Mouse (Mus musculus) T-helper 1 cell (primary cell): Measurements from ENCODE around the gene Asns.

ENCODE experiments used
- in situ Hi-C: fragments of 300-600 bp; cut with MboI, MseI; formaldehyde crosslinking; loops from one replicate; pipeline ENCODE4 v1.15.1; 2025; ENCODE audit warnings: high pct_unique_total_duplicates

The Asns gene

GRCm38 (mm10) chr6:7692884-7693585 is at the start of gene Asns:
TSS of gene Asns (minus strand) at chr6:7693254.
- in situ Hi-C loops: no loop called here

DNA sequence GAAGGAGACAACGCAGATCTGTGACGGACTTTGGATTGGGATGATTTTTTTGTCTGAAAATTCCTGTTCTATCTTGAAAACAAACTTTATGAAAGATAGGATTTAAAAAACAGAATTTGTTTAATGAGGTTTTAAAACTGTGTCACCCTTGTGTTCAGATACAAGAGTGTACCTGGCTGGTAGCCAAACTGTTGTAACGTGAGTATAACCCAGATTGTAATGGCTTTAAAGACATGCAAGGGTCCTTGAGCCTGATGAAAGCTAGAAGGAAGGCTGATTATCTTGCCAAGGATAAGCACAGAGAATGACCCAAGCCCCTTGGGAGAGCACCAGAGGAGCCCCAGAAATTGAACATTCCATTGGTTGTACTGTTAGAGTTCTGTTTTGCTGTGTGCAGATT is 48.7 kb upstream of the Asns start:
- in situ Hi-C loops: no loop called here

DNA sequence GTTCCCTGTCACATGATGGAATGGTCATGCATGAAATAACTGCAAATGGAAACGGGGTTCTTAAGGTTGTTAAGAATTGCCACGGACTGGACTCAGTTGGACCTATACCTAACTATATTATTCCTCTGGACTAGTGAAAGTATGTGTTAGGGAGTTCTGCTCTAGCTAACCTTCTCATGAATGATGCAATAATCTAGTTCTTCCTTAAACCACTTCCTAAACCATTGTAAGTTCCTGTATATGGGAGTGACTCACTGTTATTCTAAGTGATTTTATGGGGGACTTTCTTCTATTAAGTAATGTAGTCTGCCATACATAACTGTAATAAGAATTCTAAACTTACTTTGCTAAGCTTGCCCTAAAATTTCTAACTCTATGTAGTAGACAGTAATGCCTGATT is 44.8 kb upstream of the Asns start:
- in situ Hi-C loops: loop anchor here (5.0 to 10.0 kb wide), 2 partner anchors 244 to 347 kb away; no protein-coding TSS in a partner anchor

GRCm38 (mm10) chr6:7732754-7733708 is 40.0 kb upstream of the Asns start:
- in situ Hi-C loops: loop anchor here (10.0 kb wide), 1 partner anchor 352 kb away; no protein-coding TSS in a partner anchor

- in situ Hi-C loops: loop anchor here (10.0 kb wide), 1 partner anchor 353 kb away; no protein-coding TSS in a partner anchor
Measured at GRCm38 (mm10) chr6:7732097-7732496, 39.0 kb upstream of the Asns start.

GRCm38 (mm10) chr6:7729128-7729527 is 36.1 kb upstream of the Asns start:
- in situ Hi-C loops: no loop called here

GRCm38 (mm10) chr6:7728241-7728640 is 35.2 kb upstream of the Asns start:
- in situ Hi-C loops: no loop called here

- in situ Hi-C loops: no loop called here
Measured at GRCm38 (mm10) chr6:7716236-7716635, 23.2 kb upstream of the Asns start.

DNA sequence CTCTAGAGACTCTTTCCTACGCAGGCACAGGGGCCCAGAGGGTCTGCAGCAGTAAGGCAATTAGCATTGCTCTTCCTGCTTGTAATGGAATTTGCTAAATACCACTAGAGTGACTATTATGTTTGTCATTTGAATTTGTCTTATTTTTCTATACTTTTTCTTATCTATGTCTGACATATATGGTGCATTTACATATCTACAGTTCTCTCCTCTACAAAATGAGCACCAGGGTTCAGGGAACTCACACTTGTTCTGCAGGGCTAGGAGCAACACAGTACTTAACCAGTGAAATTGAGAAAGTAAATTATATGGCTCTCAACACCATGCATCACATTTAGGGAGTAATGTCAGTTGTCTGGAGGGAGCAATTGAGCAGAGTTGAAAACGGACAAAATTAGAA is 21.2 kb upstream of the Asns start:
- in situ Hi-C loops: no loop called here

- in situ Hi-C loops: no loop called here
Measured at GRCm38 (mm10) chr6:7711837-7712330, 18.8 kb upstream of the Asns start.

DNA sequence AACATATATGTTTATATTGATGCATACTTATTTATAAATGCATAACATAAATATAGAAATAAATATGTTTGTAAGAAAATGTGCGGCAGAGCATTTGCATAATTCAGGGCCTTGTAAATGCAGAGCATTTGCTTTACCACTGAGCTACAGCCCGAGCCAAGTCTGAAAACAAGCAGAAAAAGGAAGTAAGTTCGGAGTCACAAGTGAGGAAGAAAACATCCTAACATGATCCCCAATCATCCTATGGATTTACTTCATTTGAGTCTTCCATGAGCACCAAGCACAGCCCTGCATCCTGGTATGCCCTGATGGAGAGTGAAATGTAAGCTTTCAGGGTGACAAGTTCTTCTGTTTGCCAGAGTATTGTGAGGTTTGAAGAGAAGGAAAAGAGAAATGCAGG is 15.2 kb upstream of the Asns start:
- in situ Hi-C loops: no loop called here

- in situ Hi-C loops: no loop called here
Measured at GRCm38 (mm10) chr6:7706796-7707195, 13.7 kb upstream of the Asns start.

GRCm38 (mm10) chr6:7697999-7698699 is 5.1 kb upstream of the Asns start:
- in situ Hi-C loops: no loop called here

- in situ Hi-C loops: no loop called here
Measured at GRCm38 (mm10) chr6:7697077-7697643, 4.1 kb upstream of the Asns start.

GRCm38 (mm10) chr6:7696641-7697040 is 3.6 kb upstream of the Asns start:
- in situ Hi-C loops: no loop called here

- in situ Hi-C loops: no loop called here
Measured at GRCm38 (mm10) chr6:7695901-7696300, 2.8 kb upstream of the Asns start.

- in situ Hi-C loops: no loop called here
Measured at GRCm38 (mm10) chr6:7693666-7694065, 612 bp upstream of the Asns start.

DNA sequence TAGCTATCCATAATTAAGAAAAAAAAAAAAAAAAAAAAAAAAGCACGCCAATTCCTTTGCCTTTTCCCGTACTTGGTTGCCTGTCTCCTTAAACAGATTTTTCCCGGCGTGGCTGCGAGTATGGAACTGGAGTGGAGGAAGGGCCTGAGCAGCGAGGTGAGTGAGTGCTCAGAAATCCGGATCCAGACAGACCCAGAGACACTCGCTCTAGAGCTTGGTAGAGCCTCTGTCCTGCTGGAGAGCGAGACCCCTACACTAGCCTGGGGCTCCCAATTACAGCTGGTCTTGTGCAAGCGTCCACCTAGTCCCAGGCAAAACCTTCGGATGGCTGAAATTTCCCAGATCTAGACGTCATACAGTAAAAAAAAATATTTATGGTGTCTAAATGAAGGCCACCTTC is 603 bp downstream of the Asns start:
- in situ Hi-C loops: no loop called here

GRCm38 (mm10) chr6:7692037-7692436 is 1.0 kb downstream of the Asns start:
- in situ Hi-C loops: no loop called here

DNA sequence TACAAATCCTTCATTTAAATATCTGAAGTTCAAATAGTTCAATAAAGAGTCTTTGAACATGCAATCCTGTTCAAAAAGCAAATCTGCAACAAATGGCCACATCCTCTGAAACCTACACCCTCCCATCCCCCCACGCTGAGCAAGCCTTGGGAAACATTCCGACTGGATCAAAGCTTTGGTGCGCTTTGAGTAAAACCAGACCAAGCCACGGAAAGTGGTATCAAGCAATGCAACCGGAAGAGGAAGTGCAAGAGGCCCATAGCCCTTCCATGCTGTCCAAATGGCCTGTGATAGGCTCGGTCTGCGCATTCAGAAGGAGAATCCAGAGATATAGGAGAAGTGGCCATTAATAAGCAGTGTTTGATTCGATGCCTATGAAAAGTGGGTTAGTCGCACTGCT is 2.6 kb downstream of the Asns start:
- in situ Hi-C loops: no loop called here

GRCm38 (mm10) chr6:7689180-7689579 is 3.9 kb downstream of the Asns start:
- in situ Hi-C loops: no loop called here
